Mouse (Mus musculus) thymus, postnatal 4 days (tissue): ENCODE measurements around the gene Pdilt.
A peak's percentile ranks its signal among the peaks of the same experiment; 100 is the strongest.
"Not testable (repeated sequence)": the region's sequence is repeated elsewhere in the genome, so short reads cannot be mapped to it uniquely, and the experiment has no call there.

Experiments
- DNase-seq: peaks from one replicate; pipeline ENCODE4 v3.0.0; 2021

Gene Pdilt

DNA sequence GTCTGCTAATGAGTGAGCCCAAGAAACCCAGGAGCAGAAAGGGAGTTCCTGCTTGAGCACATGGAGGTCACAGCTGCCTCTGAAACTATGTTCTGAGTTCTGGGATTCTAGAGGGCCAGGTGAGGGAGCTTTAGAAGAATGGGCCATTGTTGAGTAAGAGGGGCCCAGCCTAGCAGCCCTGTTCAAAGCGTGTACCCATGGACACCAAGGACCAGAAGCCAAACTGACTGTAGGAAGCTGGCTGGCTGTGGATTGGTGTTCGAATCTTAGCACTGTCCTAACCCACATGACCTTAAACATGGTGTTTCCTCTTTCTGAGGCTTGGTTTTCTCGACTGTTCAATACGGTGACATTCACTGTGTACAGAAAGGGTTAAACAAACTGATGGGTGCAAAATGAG, at the start of gene Pdilt:
TSS of gene Pdilt (minus strand) at position 101 of the 400 bp plus-strand sequence.
- DNase-seq, result no peak

DNA sequence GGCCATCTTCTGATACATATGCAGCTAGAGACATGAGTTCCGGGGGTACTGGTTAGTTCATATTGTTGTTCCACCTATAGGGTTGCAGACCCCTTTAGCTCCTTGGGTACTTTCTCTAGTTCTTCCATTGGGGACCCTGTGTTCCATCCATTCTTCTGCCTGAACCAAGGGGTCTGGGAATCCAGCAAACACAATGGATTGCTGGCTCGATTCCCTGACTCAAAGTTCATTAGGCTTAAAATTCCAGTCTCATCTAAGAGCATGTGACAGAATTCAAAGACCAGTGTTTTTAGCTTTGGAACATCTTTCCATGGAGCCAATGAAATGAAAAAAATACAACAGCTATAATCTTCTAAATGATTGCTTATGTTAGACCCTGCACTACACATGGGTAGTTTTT, 39.2 kb upstream of the Pdilt start:
- DNase-seq, result not testable (repeated sequence)

DNA sequence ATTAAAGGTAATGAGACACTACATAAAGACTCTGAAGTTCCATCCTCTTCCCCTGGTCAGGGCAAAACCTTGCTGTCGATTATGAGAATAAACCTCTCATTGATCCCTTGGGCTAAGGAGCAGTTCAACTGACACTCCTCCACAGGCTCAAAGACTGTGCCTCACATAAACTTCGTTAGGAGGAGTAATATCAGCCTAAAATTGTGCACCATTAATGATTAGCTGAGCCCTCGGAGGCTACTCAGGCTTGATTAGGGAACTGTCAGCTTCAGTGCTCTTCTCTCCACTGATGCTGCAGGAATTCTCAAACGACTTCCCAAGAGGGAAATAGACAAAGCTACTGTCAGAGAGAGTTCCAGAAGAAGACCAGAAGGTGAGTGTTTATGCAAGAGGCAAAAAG, 38.2 kb upstream of the Pdilt start:
- no peak for DNase-seq

DNA sequence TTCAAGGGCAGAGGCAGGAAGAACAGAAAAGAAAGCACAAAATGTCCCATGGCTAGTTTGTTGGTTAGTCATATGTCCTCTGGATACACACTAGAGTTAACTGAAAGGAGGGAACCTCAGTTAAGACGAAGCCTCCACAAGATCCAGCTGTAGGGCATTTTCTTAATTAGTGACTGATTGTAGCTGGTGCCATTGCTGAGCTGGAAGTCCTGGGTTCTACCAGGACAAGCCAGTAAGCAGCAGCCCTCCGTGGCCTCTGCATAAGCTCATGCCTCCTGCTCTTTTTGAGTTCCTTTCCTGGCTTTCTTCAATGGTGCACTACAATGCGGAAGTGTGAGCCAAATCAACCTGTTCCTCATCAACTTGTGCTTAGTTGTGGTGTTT, 37.2 kb upstream of the Pdilt start:
- DNase-seq, result no peak

DNA sequence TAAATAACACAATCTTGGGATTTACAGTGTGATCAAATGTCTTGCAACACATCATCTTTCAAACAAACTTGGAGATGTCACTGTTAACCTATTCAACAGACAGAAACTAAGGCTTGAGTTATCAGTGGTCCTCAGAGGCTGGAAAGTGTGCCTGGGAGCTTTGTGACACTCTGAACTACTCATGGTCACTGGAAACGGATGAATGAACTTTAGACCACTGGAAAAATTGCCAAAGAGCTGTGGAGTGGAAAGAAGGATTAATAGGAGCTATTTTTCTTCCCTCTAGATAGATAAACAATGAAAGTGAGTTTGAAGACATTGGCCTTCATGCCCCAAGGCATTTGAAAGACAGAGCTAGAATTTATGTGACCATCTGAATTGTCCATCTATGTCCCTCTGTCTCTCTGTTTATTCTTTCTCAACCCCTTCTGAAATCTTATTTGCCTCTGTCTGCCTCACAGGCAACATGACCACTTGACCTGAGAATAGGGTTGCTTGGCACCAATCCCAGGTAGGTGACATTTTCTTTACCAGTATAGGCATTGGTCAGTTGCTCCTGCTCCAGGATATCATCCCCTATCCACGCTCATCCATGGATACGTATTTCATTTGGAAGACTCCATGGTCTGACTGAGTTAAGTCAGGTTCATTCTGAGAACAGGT, 36.6 kb upstream of the Pdilt start:
- no peak for DNase-seq

DNA sequence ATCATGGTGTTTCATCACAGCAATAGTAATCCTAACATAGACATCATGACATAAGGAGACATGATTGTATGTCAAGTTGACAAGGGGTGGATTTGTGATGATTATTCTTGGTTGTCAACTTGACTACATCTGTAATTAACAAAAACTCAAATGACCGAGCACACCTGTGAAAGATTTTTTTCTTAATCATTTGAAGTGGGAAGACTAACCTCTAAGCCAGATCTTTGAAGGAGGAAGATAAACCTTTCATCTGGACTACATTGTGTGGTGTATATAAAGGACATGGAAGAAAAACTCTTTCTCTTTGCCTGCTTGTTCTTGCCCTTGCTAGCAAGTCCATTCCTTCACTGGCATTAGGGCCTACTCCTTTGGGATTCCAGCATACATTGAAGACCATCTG, 30.8 kb upstream of the Pdilt start, which contains the start of gene Acsm2:
TSS of gene Acsm2 (plus strand) at position 301 of the 400 bp plus-strand sequence.
- DNase-seq, result no peak

DNA sequence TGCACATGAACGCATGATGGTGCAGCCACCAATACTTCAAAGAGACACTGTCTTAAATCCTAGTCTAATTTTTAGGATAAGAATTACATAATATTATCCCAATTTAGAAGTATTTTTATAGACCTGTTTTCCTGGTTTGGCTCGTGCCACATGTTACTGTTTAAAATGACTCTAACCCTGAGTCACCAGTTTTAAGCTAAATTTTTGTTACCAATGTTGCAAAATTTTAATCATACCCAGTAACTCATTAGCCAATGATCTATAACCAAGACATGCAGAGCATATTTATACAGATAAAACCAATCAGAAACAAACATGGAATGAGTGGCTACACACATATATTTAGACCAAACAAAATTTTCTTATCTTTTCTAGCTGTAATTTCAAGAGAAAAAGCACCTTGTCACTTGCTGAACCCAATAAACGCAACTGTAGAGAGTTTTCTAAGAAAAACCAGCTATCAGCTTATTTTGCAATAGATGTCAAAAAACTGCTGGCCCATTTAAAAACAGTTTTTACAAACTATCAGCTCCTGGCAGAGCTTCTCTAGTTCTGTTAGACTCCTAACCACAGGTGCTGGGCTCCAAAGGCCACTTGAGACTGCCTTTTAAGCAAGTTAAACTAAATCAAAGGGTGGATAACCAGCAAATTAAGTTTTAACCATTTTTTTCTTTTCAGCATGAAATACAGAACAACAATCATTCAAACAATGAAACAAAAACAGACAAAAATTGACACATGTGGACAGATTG, 27.4 kb upstream of the Pdilt start:
- no peak for DNase-seq

DNA sequence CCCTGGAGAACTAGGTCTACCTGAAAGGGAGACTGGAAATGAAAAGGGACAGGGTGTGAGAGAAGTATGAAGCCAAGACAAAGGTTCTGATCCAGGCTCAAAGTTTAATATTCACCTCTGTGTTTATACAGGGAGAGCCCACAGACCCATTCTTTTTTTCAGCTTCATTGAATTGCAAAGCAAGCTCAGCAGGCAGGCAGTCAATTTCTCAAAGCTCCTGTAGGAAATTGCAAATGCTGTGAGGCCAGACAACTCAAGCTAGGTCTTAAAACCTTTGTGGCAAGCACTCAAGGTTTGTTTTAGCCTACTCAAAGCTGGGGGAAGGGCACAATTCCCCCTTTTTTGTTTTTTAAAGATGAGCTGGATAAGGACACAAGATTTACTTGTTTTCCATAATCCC, 22.3 kb upstream of the Pdilt start:
- no peak for DNase-seq

DNA sequence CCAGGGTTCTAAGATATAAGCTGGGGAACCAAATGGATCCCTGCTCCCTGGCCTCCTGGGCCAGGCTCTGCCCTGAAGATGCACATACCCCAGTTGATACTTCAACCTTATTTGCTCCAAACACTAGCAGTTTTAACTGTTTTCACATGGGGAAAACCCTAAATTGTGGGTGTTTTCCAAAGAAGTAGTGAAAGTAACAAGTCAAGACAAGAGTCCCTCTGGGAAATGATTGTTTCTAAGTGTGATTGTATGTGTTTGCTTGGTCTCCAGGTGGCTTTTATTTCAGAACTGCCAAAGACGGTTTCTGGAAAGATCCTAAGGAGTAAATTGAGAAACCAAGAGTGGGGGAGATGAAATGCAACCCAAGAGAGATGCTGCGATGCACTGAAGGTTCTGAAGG, 19.2 kb upstream of the Pdilt start:
- no peak for DNase-seq

DNA sequence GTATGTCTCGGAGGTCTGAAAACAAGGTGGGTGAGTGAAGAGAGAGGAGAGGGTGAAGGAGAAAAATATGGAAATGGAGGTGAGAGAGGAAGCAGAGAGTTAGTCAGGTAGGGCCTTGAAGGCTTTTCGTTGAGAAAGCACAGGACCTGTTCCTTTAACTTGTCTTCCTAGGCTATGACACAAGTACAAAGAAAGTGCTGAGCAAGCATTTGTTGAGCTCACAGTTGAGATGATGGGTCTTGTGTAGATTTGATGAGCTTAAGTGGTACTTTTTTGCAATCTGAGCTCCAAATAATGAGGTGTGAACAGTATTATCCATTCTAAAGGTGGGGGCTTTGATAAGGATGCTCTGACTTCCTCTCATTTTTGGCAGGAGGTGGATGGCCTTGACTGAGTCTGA, 11.1 kb upstream of the Pdilt start:
- DNase-seq, result no peak

DNA sequence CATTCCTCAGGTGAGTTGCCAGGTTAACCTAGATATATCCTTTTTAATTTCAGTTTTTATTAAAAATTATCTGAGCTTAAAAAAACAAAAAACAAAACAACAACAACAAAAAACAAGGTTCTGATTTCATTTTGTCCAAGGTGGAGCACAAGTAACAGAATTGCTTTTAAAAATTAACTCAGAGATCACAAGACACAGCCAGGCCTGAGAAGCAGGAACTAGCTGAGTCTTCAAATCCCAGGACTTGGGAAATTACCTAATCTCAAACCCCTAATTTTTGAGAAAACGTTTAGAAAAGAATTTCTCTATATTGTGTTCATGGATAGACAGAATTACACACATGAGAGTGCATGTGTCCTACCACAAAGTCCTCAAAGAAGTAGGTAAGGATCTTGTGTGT, 9.6 kb upstream of the Pdilt start:
- DNase-seq, result no peak

DNA sequence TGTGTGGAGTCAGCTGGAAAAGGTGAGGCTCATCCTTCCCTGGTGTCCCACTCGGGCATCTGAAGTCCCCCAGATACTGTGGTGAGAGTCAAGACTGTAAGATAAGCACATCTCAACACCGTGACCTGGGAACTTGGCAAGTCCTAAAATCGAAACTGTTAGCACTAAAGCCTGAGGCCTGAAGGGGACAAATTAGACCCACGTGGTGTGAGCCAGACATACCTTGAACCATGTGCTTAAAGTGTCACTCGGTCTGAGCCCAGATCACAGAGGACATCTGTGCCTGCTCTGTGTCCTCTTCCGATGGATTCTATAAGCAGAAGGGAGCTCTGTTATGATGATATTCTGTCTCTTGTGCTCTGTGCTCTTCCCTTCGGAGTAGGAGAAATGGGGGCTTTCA, 5.3 kb upstream of the Pdilt start:
- no peak for DNase-seq

DNA sequence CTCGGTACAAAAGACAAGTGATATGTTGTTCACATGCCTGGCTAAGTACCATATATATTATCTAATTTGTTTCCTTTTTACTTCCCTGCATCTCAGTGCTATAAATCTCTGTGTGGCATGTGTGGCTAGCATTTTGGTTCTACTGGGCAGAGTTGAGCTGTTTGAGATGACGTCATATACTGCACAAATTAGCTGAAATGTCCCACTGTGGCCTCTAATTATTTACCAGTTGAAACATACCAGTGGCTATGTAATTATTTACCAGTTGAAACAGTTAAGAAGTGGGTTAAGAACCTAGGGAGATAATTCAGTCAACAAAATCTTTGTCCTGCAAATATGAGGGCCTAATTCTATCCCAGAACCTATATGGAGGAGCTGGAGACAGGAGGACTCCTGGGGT, 4.3 kb upstream of the Pdilt start:
- no peak for DNase-seq

DNA sequence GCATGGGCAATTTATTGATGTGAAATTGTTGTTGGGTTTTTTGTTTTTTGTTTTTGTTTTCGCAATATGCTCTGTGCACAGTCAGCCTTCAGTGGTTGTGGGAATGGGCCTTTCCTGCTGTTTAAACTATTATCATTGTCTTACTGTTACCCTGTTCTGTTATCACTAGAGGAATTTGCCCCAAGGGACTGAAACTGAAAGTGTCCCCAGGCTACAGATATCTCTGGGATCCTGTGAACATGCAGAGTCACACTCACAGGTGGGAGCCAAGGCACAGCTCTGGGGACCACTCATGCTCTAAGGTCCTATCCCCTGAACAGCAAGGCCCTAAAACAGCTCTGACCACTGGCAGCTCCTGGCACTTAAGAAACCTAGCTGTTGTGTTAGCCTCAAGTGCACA, 3.8 kb upstream of the Pdilt start:
- no peak for DNase-seq

DNA sequence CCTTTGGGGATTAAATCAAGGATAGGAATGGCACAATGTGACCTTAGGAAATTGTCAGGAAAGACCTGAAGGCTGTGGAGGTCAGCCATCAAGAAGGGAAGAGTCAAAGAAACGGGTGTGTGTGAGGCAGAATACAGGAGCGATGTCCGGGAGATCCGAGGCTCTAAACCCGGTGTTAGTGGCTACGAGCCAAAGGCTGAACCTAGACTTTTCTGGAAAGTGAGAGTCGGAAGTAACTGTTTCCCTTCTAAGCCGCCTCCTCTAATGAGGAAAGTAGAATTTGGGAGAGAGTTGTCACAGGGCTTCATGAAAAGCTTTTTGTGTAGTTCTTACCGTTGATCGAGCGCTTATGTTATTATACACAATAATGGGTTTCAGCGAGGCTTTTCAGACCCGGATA, 3.2 kb upstream of the Pdilt start:
- DNase-seq, result no peak

DNA sequence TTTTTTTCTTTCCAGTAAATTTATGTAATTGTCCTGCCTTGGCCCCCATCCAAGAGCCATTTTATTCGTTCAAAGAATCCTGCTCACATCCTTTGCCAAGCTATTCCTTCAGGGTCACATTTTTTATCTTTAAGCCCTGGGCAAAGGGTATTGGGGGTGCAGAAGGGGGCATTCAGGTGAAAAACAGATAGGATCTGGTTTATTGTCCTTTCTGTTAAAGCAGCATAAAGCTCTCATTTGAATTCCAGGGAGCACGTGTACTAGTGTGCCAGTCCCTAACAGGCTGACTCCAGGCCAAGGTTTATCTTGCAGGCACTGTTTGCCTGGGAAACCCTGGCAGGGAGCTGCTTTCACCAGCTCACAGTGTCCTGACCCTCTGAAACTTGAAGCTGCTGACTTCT, 2.6 kb upstream of the Pdilt start:
- DNase-seq, result no peak

DNA sequence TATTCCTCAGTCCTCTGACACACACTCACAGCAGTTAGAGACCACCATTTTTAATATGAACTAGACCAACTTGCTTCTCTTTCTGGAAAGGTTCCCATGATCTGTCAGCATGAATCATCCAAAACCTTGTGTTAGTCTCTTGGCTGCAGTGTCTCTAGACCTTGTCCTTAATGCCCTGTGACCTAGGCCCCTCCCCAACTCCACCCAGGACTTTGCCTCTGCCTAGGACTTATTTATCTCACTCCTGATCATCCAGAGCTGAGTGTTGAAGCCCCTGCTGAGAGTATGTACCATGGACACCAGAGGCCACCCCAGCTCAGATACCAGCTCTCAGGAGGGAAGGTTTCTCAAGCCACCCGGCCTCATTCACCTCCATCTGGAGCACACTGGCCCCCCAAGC, 904 bp downstream of the Pdilt start:
- DNase-seq, result no peak

DNA sequence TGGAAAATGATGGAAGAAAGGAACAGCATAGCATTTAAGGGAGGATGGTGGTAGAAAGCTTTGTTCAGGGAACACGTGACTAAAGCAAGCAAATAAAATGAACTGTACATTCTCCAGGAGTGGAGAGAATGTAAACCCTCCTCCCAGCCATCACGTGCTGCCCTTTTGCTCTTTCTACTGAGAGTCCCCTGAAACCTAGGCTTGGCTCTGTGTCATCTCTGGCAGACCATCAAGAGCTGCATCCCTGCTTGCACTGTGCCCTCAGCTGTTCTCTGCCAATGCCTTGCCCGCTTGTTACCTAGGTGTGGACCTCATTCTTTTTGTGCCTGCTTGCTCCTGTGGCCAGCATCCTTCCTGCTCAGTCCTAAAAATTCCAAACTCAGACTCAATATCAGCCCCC, 1.5 kb downstream of the Pdilt start:
- no peak for DNase-seq

DNA sequence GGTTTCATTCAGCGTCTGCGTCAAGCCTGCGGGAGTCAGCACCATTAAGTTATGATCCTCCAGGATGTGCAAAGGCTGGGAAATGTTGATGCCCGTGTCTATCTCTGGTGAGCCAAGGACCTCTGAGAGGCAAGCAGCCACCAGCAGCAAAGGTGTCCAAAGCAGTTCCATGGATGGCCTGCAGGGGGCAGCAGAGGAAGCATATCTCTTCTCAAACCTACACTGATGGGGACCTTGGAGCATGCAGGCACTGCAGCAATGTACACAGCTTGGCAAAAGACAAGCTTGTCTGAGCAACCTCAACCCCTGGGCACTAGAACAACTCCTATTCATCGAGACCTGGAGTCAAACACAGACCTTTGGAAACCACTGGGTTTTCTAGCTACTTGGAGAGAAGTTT, 3.6 kb downstream of the Pdilt start:
- DNase-seq, result peak; percentile 66

DNA sequence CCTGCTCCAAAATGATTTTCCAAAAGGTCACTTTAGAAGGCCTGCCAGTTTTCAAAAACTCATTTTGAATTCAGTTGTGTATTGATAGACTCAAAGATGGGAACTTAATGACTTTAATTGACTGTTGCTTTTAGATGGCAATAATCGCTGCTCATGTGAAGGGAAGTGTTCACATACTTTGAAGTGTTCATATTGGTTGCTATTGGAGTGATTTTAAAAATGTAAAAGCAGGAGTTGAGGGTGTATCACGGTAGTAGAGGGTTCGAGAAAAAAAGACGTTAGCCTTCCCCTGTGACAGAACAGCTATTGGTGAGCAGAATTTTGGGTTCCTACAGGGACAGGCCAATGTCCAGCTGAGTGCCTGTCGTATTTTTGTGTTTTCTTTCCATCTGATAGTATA, 4.1 kb downstream of the Pdilt start, which contains the start of gene Acsm5:
TSS of gene Acsm5 (plus strand) at position 301 of the 400 bp plus-strand sequence.
- DNase-seq, result no peak

DNA sequence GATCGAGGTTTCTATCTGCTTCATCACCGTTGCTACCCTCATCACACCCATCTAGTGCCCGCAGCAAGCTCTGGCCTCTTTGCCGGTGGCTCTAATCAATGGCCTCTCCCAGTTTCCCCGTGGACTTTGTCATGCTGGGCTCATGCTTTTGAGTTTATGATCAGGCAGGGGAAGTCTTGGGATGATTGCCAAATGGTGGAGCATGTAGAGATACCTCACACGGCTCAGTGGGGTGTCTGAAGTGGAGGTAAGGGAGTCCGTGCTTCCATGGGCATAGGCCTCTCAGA, 7.1 kb downstream of the Pdilt start:
- no peak for DNase-seq

DNA sequence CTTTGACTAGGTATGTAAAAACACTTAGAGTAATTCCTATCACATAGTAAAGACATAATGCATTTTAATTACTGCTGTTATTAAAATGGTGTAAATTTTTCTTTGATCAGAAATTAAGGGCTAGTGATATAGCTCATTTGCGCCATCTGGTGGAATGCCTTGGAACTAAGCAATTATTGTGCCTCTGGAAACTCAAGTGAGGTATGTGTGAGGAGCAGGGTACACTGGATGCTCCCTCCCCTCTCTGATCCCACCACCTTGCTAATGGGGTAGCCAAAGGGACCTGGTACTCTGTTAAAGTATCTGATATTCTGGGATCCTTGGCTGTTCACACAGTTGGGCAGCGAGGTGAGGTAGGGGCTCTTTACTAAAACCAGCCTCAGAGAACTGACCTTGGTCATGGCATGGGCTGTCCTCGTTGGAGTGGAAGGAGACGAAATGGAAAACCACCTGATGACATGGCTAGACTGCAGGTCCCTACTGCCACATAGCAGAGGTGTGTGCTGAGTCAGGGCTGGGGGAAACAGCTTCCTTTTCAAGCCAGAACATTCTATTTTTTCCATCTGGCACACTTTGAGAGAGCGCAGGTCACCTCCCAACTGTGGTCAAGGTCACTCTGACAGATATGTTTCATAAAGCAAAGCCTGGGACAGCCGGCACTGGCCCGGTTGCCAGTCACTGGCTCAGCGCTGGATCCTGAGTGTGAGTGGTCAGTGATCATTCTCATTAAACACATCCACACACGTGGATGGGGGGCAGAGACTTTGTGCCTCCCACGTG, 7.6 kb downstream of the Pdilt start:
- peak; percentile 49 for DNase-seq

DNA sequence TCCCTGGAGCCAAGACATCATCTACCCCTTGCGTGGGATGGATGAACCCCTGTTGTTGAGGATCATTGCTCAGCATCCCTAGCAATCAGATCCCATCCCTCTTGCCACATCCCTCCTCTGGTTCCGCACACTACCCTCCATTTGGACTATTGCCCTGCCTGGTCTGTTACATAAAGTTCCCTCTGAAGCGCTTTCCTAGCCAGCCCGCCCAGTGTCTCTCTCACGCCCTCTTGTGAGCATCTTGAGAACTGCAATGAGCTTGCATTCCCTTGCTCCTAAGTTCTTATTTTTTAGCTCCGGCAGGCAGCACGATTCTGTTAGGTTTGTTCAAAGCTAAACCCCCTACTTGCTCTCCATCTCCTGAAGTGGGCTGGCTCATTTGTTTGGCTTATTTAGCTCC, 10.2 kb downstream of the Pdilt start:
- peak; percentile 19 for DNase-seq

DNA sequence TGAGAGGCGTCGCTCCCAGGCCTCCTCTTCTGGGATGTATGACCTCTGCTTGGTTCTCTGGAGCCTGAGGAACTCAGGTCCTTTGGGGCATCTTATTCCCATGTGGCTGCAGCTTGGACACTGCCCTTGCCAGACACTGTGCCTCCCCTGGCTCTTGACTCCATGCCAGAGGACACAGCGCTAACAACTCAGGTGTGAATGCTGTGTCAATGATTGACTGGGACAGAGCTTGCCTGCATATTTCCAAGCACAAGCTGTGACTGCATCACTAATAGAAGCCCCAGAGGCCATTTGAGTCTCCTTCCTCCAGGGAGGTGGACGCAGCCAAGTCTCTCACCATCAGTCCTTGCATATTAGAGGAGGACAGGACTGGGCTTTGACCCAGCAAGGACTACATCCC, 12.1 kb downstream of the Pdilt start:
- DNase-seq, result no peak
